Mouse (Mus musculus): ENCODE measurements around the gene Cnr1. TPM values are rescaled to one million over a fixed set of nuclear protein-coding genes. Genes with fewer than 3 reads are reported as not detected.

Cnr1 gene
- total and polyA plus RNA-seq, 3 experiments, result 0.05 to 0.12 (median 0.09) TPM

GRCm38 (mm10) chr4:33926010-33926409 is 1.6 kb downstream of the Cnr1 start:
- H3K27ac ChIP-seq, result no peak overlapping the region
- intact Hi-C loops (cut with DNase I), result no loop called here
- no peak for DNase-seq
- H3K79me2 ChIP-seq (replicated peaks; ENCODE audit: control insufficient read depth, insufficient read depth, low read length), result no peaks in the 10 kb centered on the region
- no peak for TF ChIP-seq EP300 (IDR thresholded peaks at IDR 0.05; ENCODE audit: insufficient read depth, low read depth, low read length)
- no peak for TF ChIP-seq CTCF (IDR thresholded peaks at IDR 0.05)
- H3K4me1 ChIP-seq (ENCODE audit: control insufficient read depth, insufficient read depth, low read length), result no peaks in the 10 kb centered on the region
- H3K27me3 ChIP-seq (ENCODE audit: control insufficient read depth, insufficient read depth, low read length), result peaks cover 18% of the 10 kb centered on the region
- H3K36me3 ChIP-seq (ENCODE audit: control insufficient read depth, insufficient read depth, low read length), result no peaks in the 10 kb centered on the region
- H3K4me3 ChIP-seq, result no peak overlapping the region
- 52% methylated on average over 6 of the region's 6 CpGs for WGBS
- no peak overlapping the region for H3K9ac ChIP-seq (ENCODE audit: low read depth, low read length)

GRCm38 (mm10) chr4:33926730-33927263 is 2.4 kb downstream of the Cnr1 start:
- H3K27me3 ChIP-seq (ENCODE audit: control insufficient read depth, insufficient read depth, low read length), result peaks cover 18% of the 10 kb centered on the region
- H3K27ac ChIP-seq, result no peak overlapping the region
- TF ChIP-seq POLR2A (IDR thresholded peaks at IDR 0.05; ENCODE audit: insufficient read depth, low read depth, low read length) (no peak), EP300 (IDR thresholded peaks at IDR 0.05; ENCODE audit: insufficient read depth, low read depth, low read length) (no peak), CTCF (IDR thresholded peaks at IDR 0.05) (no peak)
- no peak overlapping the region for H3K9ac ChIP-seq (ENCODE audit: low read depth, low read length)
- H3K4me3 ChIP-seq, result no peak overlapping the region
- no peaks in the 10 kb centered on the region for H3K36me3 ChIP-seq (ENCODE audit: control insufficient read depth, insufficient read depth, low read length)
- intact Hi-C loops (cut with DNase I), result no loop called here
- H3K79me2 ChIP-seq (replicated peaks; ENCODE audit: control insufficient read depth, insufficient read depth, low read length), result no peaks in the 10 kb centered on the region
- WGBS, result 85% methylated on average over 7 of the region's 7 CpGs
- DNase-seq, result no peak
- H3K4me1 ChIP-seq (ENCODE audit: control insufficient read depth, insufficient read depth, low read length), result no peaks in the 10 kb centered on the region

- intact Hi-C loops (cut with DNase I), result no loop called here
- no peak for DNase-seq
- 90% methylated on average over 3 of the region's 3 CpGs for WGBS
- no peak overlapping the region for H3K27ac ChIP-seq
- H3K36me3 ChIP-seq (ENCODE audit: control insufficient read depth, insufficient read depth, low read length), result no peaks in the 10 kb centered on the region
- H3K4me3 ChIP-seq, result no peak overlapping the region
- H3K9ac ChIP-seq (ENCODE audit: low read depth, low read length), result no peak overlapping the region
- TF ChIP-seq CTCF (IDR thresholded peaks at IDR 0.05), result no peak
- no peak for TF ChIP-seq EP300 (IDR thresholded peaks at IDR 0.05; ENCODE audit: insufficient read depth, low read depth, low read length)
- no peak for TF ChIP-seq POLR2A (IDR thresholded peaks at IDR 0.05; ENCODE audit: insufficient read depth, low read depth, low read length)
- H3K4me1 ChIP-seq (ENCODE audit: control insufficient read depth, insufficient read depth, low read length), result no peaks in the 10 kb centered on the region
- peaks cover 16% of the 10 kb centered on the region for H3K27me3 ChIP-seq (ENCODE audit: control insufficient read depth, insufficient read depth, low read length)
- H3K79me2 ChIP-seq (replicated peaks; ENCODE audit: control insufficient read depth, insufficient read depth, low read length), result no peaks in the 10 kb centered on the region
These were observed 3.3 kb downstream of the Cnr1 start for GRCm38 (mm10) chr4:33927644-33928043.

GRCm38 (mm10) chr4:33928450-33928849 is 4.1 kb downstream of the Cnr1 start:
- Histone ChIP-seq H3K27ac (no peak overlapping the region), H3K4me3 (no peak overlapping the region), H3K4me1 (ENCODE audit: control insufficient read depth, insufficient read depth, low read length) (no peaks in the 10 kb centered on the region), H3K36me3 (ENCODE audit: control insufficient read depth, insufficient read depth, low read length) (no peaks in the 10 kb centered on the region), H3K9ac (ENCODE audit: low read depth, low read length) (no peak overlapping the region), H3K27me3 (ENCODE audit: control insufficient read depth, insufficient read depth, low read length) (peaks cover 12% of the 10 kb centered on the region), H3K79me2 (replicated peaks; ENCODE audit: control insufficient read depth, insufficient read depth, low read length) (no peaks in the 10 kb centered on the region)
- 44% methylated on average over 1 of the region's 1 CpGs for WGBS
- TF ChIP-seq CTCF (IDR thresholded peaks at IDR 0.05) (no peak), POLR2A (IDR thresholded peaks at IDR 0.05; ENCODE audit: insufficient read depth, low read depth, low read length) (no peak), EP300 (IDR thresholded peaks at IDR 0.05; ENCODE audit: insufficient read depth, low read depth, low read length) (no peak)
- no peak for DNase-seq
- intact Hi-C loops (cut with DNase I), result no loop called here

GRCm38 (mm10) chr4:33931347-33931746 is 7.0 kb downstream of the Cnr1 start:
- Histone ChIP-seq H3K9ac (ENCODE audit: low read depth, low read length) (no peak overlapping the region), H3K4me3 (no peak overlapping the region), H3K27ac (no peak overlapping the region), H3K36me3 (ENCODE audit: control insufficient read depth, insufficient read depth, low read length) (no peaks in the 10 kb centered on the region), H3K27me3 (ENCODE audit: control insufficient read depth, insufficient read depth, low read length) (no peaks in the 10 kb centered on the region), H3K4me1 (ENCODE audit: control insufficient read depth, insufficient read depth, low read length) (no peaks in the 10 kb centered on the region), H3K79me2 (replicated peaks; ENCODE audit: control insufficient read depth, insufficient read depth, low read length) (no peaks in the 10 kb centered on the region)
- TF ChIP-seq CTCF (IDR thresholded peaks at IDR 0.05), result no peak
- TF ChIP-seq POLR2A (IDR thresholded peaks at IDR 0.05; ENCODE audit: insufficient read depth, low read depth, low read length), result no peak
- no peak for TF ChIP-seq EP300 (IDR thresholded peaks at IDR 0.05; ENCODE audit: insufficient read depth, low read depth, low read length)
- 76% methylated on average over 8 of the region's 8 CpGs for WGBS
- intact Hi-C loops (cut with DNase I), result no loop called here
- no peak for DNase-seq

- 70% methylated on average over 5 of the region's 5 CpGs for WGBS
- Histone ChIP-seq H3K4me3 (no peak overlapping the region), H3K9ac (ENCODE audit: low read depth, low read length) (no peak overlapping the region), H3K27ac (no peak overlapping the region), H3K4me1 (ENCODE audit: control insufficient read depth, insufficient read depth, low read length) (no peaks in the 10 kb centered on the region), H3K79me2 (replicated peaks; ENCODE audit: control insufficient read depth, insufficient read depth, low read length) (no peaks in the 10 kb centered on the region), H3K36me3 (ENCODE audit: control insufficient read depth, insufficient read depth, low read length) (no peaks in the 10 kb centered on the region), H3K27me3 (ENCODE audit: control insufficient read depth, insufficient read depth, low read length) (no peaks in the 10 kb centered on the region)
- DNase-seq, result no peak
- TF ChIP-seq POLR2A (IDR thresholded peaks at IDR 0.05; ENCODE audit: insufficient read depth, low read depth, low read length) (no peak), CTCF (IDR thresholded peaks at IDR 0.05) (no peak), EP300 (IDR thresholded peaks at IDR 0.05; ENCODE audit: insufficient read depth, low read depth, low read length) (no peak)
- intact Hi-C loops (cut with DNase I), result no loop called here
These were observed 17.2 kb downstream of the Cnr1 start for GRCm38 (mm10) chr4:33941557-33941956.

Data from heart, adult 2 months (tissue).